Mouse (Mus musculus) cerebellum, adult 9-10 months (tissue): ENCODE results near the gene Tec.

Source experiments
- DNase-seq: peaks from one replicate; pipeline ENCODE4 v3.0.0; 2022

Gene Tec

DNA sequence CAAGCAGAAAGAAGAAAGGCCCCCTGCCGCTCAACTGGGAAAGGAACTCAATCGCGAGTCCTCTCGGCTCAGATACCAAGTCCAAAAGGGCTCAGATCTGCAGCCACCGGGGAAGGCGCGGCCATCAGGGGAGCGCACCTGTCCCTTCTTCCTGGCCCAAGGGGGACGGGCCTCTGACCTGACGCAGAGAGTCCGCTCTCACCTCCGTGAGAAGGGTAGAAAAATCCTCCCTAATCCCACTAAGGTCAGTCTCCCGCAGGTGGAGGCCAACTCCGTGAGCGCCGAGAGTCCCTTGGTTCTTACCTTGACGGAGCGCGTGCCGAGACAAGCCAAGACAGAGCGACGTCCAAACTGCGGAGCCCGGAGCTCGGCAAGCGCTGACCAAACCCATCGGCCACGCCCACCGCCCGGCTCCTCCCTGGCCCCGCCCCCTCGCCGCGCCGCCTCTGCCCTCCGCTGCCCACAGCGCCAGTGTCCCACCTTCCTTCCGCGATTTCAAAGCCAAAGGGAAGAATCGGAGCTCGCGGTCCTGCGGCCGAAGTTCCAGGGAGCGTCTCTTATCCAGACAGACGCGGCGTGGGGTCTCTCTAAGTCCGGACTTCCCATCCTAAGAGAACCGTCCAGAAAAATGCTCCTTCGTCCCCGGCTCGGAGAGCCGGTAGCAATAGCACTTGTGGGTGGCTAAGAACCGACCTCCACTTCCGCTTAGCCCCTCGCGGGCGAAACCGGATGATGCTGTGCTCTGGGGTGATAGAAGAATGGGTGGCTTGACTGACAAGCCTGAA lies at the start of gene Tec:
Gene Tec, minus strand, starts transcription at position 393 of the 785 bp plus-strand sequence.
- peak; percentile 80 for DNase-seq

DNA sequence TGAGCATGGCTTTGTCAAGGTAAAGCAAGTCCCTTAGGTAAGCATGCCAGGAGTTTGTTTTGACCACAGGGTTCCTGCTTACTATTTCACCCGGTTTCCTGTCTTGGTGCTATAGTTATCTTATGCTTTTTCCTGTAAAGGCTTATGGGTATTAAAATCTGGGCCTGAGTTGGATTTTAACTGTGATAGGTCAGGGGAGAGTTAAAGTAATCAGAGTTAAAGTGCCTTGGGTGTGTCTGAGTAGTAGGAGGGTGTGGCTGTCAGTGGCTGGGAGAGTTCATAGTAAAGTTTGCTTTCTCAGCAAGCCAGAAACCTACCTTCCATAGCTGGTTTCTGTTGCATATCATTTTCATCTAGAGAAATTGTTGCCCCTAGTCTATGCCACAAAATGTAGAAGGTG lies 48.6 kb upstream of the Tec start:
- DNase-seq, result no peak

DNA sequence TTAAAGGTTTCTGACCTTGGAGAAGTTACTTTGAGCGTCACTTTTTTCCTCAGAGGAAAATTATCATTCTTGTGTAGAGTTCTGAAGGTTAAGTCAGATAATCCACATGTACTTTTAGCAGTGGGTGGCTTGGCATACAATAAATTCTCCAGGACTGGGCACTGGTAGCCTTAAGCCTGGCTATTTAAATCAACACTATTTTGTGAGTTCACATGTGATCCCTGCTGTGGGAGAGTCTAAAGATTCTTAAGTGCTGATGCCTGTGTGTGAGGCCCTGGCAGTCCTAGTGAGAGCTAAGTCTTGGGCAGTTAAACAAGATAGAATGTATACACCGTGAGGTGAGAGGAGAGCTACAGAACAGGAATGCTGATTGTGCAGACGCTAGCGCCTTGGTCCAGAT lies 47.8 kb upstream of the Tec start:
- no peak for DNase-seq

DNA sequence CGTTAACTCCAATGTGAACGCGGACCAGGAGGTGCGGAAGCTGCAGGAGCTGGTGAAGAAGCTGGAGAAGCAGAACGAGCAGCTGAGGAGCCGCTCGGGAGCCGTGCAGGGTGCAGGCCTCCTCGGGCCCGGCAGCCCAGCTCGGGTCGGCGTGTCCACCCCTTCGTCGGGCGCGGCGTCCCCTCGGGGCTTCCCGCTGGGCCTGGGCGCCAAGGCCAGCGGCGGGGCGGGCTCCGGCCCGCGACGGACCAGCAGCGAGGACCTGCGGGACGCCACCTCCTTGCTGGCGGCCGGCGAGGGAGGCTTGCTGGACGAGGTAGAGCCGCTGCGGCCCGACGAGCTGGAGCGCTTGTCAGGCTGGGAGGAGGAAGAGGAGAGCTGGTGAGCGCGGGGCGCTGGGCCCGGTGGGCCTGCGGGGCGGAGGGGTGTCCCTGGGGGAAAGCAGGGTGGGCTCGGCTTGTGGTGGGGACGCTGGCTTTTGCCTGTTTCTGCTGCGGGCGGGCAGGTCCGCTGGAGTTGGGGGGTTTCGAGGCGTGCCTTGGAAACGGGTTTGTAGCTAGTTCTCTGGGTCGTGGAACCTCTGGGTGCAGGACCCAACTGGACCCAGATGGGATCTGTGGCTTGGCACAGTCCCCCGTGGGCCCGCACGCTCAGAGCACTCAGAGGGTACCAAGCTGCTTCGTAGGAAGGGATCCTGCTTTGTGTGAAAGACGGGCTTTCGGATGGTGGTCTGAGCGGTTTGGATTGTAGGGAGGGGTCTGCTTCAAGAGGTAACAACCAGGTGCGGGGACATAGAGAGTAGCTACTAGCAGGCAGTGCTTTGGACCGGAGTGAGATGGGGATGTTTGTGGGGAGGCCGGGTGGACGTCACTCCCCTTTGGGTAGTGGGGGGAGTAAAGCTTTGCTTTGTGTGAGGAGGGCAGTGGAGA lies 46.6 kb upstream of the Tec start:
- DNase-seq, result peak; percentile 59

DNA sequence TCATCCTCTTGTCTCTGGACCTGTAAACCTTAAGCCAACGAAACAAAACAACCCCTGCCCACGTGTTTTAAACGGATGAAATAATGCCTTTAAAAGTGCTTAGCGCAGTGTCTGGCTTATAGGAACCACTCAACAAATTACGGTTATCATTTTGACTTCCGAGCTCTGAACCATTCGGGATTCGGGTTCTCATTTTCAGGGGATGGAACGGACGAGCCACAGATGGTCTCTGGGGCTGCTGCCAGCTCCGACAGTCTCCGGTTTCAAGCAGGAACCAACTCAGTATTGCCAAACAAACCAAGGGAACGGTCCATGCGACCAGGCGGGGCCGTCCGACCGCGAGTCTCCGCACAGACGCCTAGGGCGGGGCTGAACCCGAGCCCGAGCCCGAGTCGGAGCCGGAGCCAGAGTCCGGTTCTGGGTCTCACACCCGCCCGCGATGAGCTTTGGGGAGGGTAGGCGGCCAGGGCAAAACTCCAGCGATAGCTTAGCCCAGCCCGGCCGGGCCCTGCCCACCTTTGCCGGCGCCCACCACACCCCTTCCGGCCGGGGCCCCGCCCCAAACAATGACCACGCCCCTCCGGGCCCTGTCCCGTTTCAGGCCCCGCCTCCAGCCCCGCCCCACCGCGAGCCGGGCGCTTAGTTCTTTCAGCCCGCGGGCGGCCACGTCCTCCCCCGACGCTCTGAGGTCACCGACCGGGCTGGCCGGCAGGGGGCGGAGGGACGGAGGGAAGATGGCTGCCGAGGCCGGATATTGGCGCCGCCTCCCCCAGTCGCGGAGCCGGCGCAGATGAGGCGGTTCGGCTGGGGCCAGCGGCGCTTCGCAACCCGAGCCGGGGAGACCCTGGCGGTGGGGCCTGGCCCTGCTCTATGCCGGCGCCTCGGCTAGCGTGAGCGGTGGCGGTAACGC lies 45.6 kb upstream of the Tec start, which contains the start of gene Slain2:
Gene Slain2, plus strand, starts transcription at position 657 of the 910 bp plus-strand sequence.
- DNase-seq, result peak; percentile 97

DNA sequence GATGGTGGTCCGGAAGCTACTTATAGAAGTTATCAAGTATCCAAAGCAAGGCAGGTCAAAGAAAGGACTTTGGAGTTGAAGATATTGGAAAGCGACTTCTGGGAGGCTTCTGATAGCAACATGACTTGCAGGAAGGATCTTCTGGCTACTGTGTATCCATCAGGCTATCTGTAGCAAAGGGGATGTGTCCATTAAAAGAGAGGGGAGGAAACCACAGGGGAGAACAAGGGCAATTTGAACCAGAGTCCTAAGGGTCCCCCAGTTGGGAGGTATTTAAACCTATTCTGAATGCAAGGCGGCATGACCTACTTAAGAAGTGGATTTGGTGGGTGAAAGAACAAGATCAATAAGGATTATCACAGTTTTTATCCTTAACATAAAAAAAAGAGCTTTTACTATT lies 43.0 kb upstream of the Tec start:
- no peak for DNase-seq

DNA sequence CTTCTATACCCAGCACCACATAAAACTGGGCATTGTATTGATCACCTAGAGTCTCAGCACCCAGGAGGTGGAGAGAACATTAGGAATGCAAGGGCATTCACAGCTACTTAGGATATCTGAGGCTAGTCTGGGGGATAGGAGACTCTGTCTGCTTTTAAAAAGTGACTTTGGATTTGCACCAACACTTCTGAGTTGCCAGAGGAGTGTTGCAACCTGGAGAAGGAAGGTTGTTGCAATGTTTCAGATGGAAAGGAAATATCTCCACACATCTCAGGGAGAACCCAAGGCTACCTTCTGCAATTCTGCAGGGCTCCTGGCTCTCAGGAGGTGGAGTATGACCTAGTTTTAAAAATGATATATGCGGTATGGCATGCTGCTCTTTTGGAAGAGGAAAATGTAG lies 42.1 kb upstream of the Tec start:
- DNase-seq, result no peak

DNA sequence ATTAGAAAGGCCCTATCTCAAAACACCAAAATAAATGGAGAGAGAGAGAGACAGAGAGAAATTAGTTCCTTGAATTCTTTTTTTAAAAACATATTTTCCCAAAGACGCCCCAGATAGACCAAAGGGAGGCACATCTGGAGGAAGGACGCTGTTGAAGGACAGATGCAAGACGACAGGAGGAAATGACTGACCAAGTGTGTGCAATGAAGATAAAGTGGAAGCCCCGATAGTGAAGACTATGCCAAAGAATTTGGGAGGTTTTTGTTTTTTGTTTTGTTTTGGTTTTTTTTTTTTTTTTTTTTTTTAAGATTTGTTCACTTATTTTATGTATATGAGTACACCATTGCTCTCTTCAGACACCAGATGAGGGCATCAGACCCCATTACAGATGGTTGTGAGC lies 41.1 kb upstream of the Tec start:
- no peak for DNase-seq

DNA sequence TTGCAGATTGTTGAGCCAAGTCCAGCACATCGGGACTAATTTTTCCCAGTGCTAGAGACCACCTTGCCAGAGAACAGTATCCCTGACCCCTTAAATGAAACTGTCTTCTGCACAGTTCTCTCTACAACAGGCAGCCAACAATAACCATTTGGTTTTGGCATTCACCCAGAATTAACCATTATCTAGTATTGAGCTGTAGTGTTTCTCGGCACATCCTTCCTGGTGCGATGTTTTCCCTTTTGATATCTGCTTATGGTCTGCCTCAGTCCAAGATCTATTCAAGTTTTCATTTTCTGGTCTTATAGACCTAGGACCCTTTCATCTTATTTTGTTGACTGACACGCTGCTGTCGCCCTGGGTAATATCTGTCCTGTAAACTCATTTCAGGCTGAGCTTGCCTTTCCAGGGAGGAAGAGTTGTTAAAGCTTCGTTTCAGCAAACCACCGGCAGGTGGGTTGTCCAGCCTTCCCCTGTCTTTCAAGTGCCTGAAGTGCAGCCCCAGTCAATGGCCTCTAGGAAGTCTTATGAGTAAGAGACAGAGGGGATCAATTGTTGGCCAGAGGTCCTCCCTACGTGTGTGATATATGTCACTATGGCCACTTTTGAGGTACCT lies 40.1 kb upstream of the Tec start:
- DNase-seq, result no peak

DNA sequence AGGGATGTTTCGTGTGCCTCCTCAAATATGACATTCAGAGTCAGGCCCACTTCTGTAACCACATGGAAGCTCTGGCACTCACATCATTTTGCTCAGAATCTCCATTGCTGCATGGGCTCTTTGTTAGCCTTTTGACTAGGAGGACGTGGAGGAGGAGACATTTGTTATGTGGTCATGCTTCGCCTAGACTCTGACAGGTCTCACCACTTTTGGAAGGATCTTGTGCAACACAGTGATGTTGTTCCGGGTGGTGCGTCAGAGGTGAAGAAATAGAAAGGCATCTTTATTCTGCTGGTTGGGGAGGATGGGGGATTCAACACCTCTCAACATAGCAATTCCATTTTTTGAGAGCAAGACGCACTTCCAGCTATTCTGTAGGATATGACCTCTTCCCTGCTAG lies 39.1 kb upstream of the Tec start:
- DNase-seq, result no peak

DNA sequence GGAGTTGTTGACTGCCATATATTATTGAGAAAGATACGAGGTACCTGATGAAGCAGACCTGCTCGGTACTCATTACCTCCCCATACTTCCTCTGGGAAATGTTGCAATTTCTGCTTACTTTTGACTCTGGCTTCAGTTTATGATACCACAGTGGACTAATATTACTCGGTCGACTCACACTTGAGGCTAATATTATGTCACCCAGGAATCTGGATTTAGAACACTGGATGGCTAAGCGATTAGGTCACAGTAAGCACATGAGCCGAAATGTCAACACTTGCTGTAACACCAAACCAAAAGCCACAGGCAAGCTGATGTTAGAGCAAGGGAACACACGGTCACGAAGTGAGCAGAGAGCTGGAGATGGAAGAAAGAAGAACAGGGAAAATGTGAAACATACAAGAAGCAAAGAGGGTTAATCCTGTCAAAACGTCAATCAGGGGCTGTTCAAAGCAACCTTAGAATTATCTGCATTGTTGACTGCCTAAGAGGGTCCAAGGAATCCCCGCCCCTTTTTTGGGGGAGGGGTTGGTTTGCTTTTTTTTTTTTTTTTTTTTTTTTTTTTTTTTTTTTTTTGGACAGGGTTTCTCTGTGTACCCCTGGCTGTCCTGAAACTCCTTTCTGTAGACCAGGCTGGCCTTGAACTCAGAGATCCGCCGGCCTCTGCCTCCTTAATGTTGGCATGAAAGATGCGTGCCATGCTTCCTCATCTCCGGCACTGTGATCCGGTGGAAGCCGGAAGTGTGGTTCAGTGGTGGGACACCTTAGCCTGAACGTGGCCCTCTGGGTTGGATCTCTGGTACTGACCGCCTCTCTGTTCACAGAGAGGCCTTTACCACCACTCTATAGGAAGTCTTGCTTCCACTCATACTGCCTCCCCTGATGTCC lies 36.9 kb upstream of the Tec start:
- DNase-seq, result no peak

DNA sequence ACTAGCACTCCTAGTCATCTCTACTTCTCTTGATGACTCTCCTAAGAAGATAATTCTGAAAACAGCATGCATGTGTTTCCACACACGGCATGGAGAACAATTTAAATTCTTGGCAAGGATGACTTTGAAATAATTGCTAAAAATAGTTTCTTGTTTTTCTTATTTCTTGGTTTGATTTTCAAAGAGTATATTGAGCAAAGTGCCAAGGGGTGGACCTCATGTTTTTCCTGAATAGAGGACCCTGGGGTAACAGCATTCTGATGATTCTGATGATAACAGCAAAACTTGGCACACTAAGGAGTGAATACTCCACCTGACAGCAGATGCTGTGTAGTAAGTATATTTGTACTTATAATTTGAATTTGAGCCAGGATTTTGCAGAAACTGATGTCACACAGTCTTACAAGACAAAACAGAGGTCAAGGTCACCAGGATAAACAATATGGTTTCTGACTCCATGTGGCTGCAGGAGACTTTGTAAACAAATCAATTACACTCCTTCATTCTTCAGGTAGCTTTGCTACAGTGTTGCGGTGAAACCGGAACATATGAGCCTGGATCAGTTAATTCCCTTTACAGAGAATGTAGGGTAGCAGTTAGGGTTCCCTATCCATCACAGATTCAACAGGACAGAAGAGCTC lies 34.7 kb upstream of the Tec start:
- DNase-seq, result no peak

DNA sequence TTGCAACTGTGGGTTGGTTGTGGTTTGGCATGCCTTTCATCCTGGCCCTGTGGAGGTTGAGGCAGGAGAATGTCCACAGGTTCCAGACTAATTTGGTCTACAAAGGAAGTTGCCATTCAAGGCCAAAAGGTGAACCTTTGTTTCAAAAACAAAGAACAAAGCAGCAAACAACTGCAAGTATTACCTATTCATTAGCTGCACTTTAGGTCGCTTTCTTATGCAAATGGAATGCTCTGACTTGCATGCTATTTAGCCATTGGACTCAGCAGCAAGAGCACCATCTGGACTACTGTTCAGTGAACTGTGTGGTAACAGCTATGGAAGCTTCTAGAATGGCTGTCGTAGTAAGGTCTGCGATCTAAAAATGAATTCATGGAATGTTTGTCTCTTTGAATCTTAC lies 34.0 kb upstream of the Tec start:
- no peak for DNase-seq

DNA sequence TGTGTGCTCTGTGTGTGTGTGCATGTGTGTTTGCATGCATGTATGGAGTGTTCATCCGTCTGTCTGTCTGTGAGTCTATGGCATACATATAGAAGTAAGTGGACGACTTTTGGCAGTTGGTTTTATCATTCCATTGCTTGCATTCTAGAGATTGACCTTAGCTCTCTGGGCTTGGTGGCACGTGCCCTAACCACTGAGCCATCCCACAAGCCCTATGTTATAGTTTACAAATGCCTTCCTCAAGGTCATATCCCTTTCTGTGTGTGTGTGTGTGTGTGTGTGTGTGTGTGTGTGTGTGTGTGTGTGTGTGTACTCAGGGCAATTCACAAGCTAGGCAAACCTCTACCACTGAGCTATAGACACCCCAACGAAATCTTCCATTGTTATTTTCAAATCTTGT lies 33.6 kb upstream of the Tec start:
- DNase-seq, result no peak

DNA sequence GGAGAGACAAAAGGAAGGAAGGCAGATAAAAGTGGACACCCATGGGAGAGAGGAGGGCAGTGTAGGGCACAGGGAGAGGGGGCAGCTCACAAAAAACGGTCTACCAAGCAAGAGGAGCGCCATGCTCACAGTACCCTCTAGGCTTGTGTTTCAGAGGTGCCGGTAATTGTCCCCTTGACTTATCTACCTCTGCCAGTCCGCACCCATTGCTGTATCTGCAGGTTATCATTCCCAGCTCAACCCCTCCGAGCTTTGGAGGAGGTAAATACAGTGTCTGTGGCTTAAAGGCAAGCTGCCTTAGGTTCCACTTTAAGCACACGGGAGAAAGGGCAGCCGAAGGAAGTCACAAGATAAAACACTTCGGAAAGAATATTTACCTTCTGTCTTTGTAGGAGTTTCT lies 31.0 kb upstream of the Tec start:
- no peak for DNase-seq

DNA sequence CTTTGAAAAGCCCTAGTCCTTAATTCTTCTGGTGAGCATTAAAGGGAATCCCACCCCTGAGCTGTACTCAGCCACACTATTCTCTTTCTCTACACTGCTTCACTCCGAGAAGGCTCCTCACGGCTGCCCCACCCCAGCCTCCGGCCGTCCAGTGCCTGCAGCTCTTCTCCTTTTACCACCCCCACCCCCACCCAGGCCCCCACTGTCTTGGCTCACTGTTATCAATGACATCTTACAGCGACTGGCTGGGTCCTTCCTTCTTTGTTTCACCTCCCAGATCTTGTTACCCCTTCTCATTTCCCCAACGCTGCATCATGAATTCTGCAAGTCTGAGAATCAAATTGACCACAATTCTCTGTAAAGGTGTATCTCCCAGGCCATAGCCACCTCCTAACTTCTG lies 29.7 kb upstream of the Tec start:
- no peak for DNase-seq

DNA sequence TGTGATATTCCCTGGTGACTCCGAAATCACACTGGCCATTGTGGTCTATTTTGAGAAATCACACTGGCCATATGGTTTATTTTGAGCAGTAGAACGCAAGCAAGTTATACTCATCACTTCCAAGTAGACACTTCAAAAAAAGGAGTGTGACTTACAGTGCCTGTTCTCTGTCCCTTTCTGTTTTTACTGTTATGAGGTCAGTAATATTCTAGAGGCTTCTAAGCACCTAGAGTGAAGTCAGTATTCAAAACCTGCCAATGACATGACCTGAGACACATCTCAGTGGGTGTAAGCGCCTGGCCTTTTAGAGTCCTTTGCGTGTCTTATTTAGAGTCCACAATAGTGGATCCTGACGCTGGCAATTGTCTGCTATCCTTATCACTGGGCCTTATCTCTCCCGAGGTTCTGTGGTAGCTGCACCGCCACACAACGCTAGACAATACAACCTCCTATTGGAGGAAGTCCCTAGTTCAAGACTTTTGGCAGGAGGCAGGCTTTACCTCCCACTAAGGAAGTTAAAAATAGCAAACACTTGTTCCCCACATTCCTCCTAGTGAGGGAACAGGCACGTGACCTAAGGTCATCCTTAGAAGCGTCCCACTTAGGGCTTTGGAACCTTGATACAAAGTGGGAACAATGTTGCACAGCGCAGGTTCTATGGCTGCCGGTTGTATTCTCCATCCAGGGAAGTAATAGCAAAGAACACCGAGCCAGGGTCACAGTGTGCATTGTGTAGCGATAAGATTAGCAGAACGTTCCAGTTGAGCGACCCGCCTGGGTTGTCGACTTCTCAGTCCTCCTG lies 28.4 kb upstream of the Tec start:
- DNase-seq, result no peak

DNA sequence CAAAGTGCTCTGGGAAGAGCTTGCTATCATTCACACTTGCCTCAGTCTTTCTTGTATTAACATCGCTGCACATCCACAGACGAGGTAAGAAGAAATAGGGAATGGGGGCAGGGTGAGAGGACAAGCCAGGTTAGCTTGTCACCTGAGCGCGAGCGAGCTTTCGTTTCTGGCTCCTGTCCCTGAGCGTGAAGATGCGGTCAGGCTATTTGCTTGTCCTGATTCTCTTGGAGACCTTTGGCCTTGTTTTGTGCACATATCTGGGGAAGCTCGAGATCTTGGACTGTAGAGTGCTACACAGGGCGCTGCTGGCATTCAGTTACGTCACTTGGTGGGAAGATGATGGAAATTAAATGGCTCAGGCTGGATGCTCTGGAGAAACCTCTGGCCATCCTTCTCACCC lies 27.0 kb upstream of the Tec start:
- no peak for DNase-seq

DNA sequence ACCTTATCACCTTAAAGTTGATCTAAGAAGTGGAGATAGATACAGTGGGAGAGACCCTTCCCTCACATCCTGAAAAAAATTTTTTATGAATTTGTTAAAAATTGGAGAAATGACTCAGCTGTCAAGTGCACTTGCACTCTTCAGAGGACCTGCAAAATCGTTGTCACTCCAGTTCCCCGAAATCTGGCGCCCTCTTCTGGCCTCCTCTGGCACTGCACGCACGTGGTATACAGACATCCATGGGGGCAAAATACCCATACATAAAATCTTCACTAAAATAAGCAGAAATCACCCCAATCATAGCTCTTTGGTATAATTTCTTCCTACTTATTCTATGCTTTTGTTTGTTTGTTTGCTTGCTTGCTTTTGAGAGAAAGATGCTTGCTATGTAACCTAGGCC lies 25.7 kb upstream of the Tec start:
- no peak for DNase-seq

DNA sequence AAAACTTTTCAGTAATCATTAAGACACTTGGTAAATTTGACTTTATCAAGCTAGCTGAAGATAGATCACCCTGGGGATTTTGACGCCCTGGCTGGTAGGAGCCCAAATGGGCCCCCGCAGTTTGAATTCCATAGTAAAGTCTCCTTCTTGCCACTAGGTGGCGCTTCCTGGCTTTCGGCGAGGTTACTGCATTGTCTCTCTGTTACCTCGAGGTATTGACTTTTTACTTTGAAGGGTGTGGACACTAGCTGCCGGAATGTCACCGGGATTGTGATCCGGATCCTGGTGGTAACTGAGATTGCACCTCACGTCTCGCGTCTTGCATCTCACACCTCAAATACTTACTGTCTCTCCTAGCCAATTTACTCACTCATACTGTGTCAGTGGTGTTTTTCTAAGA lies 23.3 kb upstream of the Tec start:
- DNase-seq, result peak; percentile 52
